Mouse (Mus musculus) T-helper 2 cell (primary cell): ENCODE measurements around the gene Rassf2.

ENCODE experiments used
- in situ Hi-C: fragments of 300-600 bp; cut with MboI, MseI; formaldehyde crosslinking; loops from one replicate; pipeline ENCODE4 v1.15.1; 2025; ENCODE audit warnings: high pct_unique_total_duplicates

Rassf2 gene

GRCm38 (mm10) chr2:132035470-132035835, 5.4 kb upstream of the Rassf2 start:
- in situ Hi-C loops, result loop anchor here (10.0 kb wide), 1 partner anchor 209 kb away; the partner anchor contains the start of gene Tmem230

GRCm38 (mm10) chr2:132034590-132035469, 4.8 kb upstream of the Rassf2 start:
- in situ Hi-C loops, result loop anchor here (10.0 kb wide), 1 partner anchor 210 kb away; the partner anchor contains the start of gene Tmem230

GRCm38 (mm10) chr2:132031364-132032095, 1.5 kb upstream of the Rassf2 start:
- in situ Hi-C loops, result loop anchor here (10.0 kb wide), 1 partner anchor 213 kb away; the partner anchor contains the start of gene Tmem230

- in situ Hi-C loops, result loop anchor here (10.0 kb wide), 1 partner anchor 214 kb away; the partner anchor contains the start of gene Tmem230
Observed at GRCm38 (mm10) chr2:132030418-132031363, 633 bp upstream of the Rassf2 start.

GRCm38 (mm10) chr2:132028894-132029605, 1.0 kb downstream of the Rassf2 start:
- in situ Hi-C loops, result no loop called here

GRCm38 (mm10) chr2:132028107-132028506, 2.0 kb downstream of the Rassf2 start:
- in situ Hi-C loops, result no loop called here

GRCm38 (mm10) chr2:132027366-132027765, 2.7 kb downstream of the Rassf2 start:
- in situ Hi-C loops, result no loop called here

- in situ Hi-C loops, result no loop called here
Observed at GRCm38 (mm10) chr2:132024028-132024427, 6.0 kb downstream of the Rassf2 start.

GRCm38 (mm10) chr2:132022621-132023020, 7.4 kb downstream of the Rassf2 start:
- in situ Hi-C loops, result no loop called here

- in situ Hi-C loops, result no loop called here
Observed at GRCm38 (mm10) chr2:132021616-132022015, 8.4 kb downstream of the Rassf2 start.

GRCm38 (mm10) chr2:132020991-132021541, 9.0 kb downstream of the Rassf2 start:
- in situ Hi-C loops, result no loop called here

GRCm38 (mm10) chr2:132020420-132020819, 9.6 kb downstream of the Rassf2 start:
- in situ Hi-C loops, result no loop called here

GRCm38 (mm10) chr2:132019372-132019811, 10.7 kb downstream of the Rassf2 start:
- in situ Hi-C loops, result no loop called here

GRCm38 (mm10) chr2:132018156-132018555, 11.9 kb downstream of the Rassf2 start:
- in situ Hi-C loops, result no loop called here

- in situ Hi-C loops, result no loop called here
Observed at GRCm38 (mm10) chr2:132017611-132018010, 12.4 kb downstream of the Rassf2 start.

GRCm38 (mm10) chr2:132016034-132016433, 14.0 kb downstream of the Rassf2 start:
- in situ Hi-C loops, result no loop called here

GRCm38 (mm10) chr2:132013152-132013551, 16.9 kb downstream of the Rassf2 start:
- in situ Hi-C loops, result no loop called here

- in situ Hi-C loops, result no loop called here
Observed at GRCm38 (mm10) chr2:132010781-132011180, 19.3 kb downstream of the Rassf2 start.

GRCm38 (mm10) chr2:132008186-132008585, 21.9 kb downstream of the Rassf2 start:
- in situ Hi-C loops, result loop anchor here (10.0 kb wide), 1 partner anchor 487 kb away; no protein-coding TSS in a partner anchor

GRCm38 (mm10) chr2:132007475-132007819, 22.6 kb downstream of the Rassf2 start:
- in situ Hi-C loops, result loop anchor here (10.0 kb wide), 1 partner anchor 487 kb away; no protein-coding TSS in a partner anchor
